Mouse (Mus musculus) adrenal gland, postnatal 25 days (tissue): ENCODE data around the gene Baz2b. TPM values are rescaled to one million over a fixed set of nuclear protein-coding genes. Genes with fewer than 3 reads are reported as not detected.

ENCODE experiments used
- DNase-seq: peaks from one replicate; pipeline ENCODE4 v3.0.0; 2021; ENCODE audit warnings: mixed read lengths
- total RNA-seq: library from RNA; stranded (reverse); gene quantifications from 2 replicates; pipeline ENCODE4 v1.2.3, GENCODE M21; 2021

Gene Baz2b
- total RNA-seq, 1 experiment from 2014 or later, result 110 TPM

DNA sequence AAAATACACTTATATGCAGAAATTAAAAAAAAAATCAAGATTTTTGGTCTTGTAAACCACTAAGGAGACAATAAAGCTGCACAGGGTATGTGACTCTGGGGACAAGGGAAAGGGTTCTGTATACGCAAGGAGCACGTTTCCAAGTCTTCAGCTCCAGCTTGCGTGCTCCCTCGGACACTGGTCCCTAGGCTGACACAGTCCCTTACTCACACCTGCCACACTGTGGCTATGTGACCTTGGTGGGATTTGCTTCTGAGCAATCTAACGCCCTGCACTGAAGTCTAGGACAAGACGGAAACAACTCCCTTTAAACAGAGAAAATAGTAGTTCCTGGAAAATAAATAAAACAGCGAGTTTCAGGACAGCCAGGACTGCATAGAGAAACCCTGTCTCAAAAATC lies 253.7 kb downstream of the Baz2b start:
- DNase-seq, result no peak

DNA sequence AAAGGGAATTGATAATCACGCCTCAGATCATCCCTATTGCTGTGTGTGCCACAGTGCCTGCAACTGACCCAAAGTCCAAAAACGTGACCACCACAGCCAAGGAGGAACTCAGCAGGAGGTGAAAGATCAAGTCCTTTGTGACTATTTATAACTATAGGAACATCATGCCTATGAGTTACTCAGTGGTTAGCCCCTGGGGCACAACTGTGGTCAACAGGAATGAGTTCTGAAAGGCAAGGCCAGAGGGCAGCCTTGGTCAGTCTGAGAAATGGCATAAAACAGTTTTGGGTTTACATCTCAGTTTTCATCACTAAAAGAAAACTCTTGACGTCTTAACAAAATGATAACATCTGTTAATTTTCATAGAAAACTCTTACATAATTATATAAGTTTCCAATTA lies 254.8 kb downstream of the Baz2b start:
- DNase-seq, result no peak

- no peak for DNase-seq
These were observed 257.2 kb downstream of the Baz2b start for GRCm38 (mm10) chr2:59952286-59953014.

DNA sequence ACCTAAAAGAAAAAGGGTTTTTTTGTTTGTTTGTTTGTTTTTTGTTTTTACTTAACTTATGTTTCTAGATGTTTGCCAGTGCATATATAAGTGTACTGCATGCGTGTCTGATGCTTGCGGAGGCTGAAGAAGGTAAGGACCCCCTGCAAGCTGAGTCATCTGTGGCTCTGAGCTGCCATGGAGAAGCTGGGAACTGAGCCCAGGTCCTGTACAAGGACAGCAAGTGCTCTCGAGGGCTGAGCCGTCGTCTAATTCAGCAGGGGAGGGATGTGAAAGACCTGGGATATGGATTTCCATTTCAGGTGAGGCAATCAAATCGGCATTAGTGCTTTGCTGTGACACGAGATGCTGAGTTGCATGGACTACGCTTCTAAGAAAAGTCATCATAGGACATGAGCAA lies 257.9 kb downstream of the Baz2b start:
- DNase-seq, result no peak

GRCm38 (mm10) chr2:59951127-59951526 lies 258.5 kb downstream of the Baz2b start:
- no peak for DNase-seq

GRCm38 (mm10) chr2:59936296-59936695 lies 273.3 kb downstream of the Baz2b start:
- DNase-seq, result no peak

- DNase-seq, result no peak
These were observed 276.5 kb downstream of the Baz2b start for GRCm38 (mm10) chr2:59933129-59933528.

DNA sequence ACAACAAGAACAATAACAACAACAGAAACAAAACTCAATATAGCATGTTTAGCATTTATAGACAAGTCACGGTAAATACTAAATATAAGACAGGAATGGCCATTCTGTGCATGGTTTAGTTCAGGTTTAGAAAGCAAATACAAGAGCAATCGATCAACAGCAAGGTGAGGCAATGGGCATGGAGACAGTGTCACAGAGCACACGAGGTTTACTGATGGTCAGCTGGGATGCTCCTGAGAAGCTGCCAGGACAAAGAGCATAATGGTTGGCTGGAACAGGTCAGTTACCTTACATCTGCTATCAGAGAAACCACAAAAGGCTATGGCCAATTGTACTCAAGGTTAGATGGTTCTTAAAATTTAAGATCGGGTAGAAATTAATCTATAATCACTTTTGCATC lies 277.4 kb downstream of the Baz2b start:
- no peak for DNase-seq

GRCm38 (mm10) chr2:59913610-59914009 lies 296.0 kb downstream of the Baz2b start:
- DNase-seq, result no peak

DNA sequence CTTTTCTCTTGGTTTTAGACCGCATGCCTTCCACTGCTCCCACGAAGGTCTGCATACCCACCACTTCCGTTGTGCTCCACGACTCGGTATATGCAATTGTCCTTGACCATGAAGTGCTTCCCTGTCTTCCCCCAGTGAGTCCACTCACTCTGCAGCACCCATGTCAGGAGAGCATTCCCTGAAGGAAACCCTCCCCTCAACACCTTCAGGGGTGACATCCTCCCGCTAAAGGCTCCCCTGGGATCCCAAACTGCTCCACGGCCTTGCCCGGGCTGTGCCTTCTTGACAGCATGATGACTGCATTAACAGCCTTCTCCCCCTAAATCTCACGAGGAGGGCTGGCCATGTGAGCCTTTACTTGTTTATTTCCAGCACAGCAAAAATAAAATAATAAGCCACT lies 301.6 kb downstream of the Baz2b start:
- no peak for DNase-seq

DNA sequence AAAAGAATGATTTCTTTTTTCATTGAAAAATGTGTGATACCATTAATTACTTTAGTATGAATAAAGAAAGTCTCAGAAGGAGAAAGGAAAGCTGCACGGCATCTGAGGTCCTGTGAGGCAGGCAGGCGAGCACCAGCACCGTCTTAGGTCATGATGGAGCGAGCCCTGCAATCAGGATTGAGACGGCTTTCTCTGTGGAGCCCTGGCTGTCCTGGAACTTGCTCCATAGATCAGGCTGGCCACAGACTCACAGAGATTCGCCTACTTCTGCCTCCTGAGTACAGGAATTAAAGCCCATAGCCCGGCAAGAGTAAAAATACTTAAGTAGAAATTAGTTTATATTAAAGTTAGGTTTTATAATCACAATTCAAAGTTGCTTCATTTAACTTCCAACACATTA lies 305.6 kb downstream of the Baz2b start:
- no peak for DNase-seq

DNA sequence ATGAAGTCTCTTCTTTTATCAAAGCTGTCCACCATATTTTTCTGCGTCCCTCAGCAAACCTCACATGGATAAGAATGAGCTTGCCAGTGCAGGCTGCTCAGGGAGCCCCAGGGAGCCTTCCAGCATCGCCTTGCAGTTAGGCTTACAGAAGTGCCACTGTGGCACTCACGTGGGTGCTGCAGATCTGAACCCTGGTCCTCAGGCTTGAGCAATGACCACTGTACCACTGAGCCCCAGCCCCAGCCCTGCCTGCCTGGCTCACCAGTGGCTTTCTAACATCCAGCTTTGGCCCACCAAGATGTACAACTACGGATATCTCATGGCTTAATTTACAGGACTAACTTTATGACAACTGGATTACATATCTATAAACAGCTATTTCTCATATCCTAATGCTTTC lies 311.0 kb downstream of the Baz2b start:
- DNase-seq, result no peak

- no peak for DNase-seq
These were observed 311.5 kb downstream of the Baz2b start for GRCm38 (mm10) chr2:59898105-59898504.

- DNase-seq, result no peak
These were observed 312.8 kb downstream of the Baz2b start for GRCm38 (mm10) chr2:59896837-59897236.

GRCm38 (mm10) chr2:59896400-59896799 lies 313.2 kb downstream of the Baz2b start:
- DNase-seq, result peak; percentile 49

GRCm38 (mm10) chr2:59889699-59890098 lies 319.9 kb downstream of the Baz2b start:
- DNase-seq, result no peak

- no peak for DNase-seq
These were observed 326.8 kb downstream of the Baz2b start for GRCm38 (mm10) chr2:59882742-59883281.

DNA sequence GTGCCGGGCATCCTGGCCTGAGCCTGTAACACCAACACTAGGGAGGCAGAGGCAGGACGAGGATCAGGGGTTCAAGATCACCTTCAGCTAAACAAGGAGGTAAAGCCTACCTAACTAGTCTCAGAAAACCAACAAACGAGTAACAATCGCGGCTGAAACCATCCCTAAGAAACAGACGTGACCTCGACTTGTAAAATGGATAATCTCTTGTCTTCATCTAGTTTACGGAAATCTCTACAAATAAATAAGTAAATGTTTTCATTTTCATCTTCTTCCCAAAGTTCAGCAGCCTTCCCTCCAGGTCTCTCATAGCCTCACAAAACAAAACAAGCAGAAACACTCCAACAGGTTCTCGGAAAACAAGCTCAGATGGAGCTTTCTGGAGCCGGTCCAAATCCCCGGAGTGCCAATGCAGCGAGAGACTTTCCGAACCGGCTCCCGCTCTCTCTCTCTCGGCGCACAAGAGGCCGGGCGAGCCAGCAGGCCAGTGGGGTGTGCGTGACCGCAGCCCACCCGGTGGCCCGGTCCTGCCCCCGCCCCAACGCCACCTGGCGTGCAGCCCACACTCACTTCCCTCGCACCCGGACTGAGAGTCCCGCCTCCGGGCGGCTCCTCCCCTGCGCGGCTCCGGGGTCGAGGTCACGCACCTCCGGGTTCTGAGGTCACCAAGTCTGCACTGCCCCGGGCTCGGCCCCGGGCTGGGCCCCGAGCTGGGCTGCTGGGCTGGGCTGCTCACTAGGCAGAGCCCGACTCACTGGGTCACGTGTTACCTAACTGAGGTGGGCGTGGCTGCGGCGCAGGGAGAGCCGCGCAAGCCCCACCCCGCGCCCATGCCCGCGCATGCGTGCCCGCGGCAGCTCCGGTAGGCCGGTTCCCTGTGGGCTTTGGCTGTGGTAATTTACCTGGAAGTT lies 327.6 kb downstream of the Baz2b start, which contains the start of gene Wdsub1:
Gene Wdsub1, minus strand, starts transcription at position 761 of the 911 bp plus-strand sequence.
- DNase-seq, result peak; percentile 94

DNA sequence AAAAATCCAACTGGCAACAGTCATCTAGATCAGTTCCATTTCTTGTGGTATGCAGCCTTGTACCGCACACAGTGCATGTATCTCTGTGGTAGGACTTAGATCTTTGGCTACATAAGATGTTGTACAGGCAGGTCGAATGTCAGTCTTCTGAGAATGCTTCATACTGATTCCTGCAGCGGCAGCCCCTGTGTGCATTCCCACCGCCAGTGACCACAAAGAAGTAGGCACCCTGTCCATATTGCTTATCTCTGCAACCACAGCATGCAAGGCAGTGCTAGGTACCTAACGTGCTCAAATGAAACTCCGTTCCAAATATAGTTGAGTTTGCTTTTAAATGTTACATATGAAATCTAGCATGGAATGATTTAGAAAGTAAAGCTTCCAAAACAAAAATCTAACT lies 328.2 kb downstream of the Baz2b start:
- DNase-seq, result no peak

DNA sequence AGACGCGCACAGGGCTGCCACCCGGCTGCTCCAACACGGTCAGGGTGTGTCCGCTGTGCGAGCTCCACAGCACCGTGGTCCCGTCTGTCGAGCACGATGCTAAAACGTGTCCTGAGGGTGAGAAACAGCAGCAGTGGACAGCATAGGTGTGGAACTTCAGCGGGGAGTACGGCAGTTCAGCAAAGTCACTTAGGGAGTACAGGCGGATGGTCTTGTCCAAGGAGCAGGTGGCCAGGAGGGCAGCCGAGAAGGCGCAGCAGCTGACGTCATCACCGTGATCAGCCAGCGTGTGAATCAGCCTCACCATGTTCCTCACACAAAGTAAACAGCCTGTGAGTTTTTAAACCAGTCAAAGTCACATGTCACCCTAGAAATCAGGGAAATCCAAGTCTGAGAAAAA lies 331.4 kb downstream of the Baz2b start:
- no peak for DNase-seq

DNA sequence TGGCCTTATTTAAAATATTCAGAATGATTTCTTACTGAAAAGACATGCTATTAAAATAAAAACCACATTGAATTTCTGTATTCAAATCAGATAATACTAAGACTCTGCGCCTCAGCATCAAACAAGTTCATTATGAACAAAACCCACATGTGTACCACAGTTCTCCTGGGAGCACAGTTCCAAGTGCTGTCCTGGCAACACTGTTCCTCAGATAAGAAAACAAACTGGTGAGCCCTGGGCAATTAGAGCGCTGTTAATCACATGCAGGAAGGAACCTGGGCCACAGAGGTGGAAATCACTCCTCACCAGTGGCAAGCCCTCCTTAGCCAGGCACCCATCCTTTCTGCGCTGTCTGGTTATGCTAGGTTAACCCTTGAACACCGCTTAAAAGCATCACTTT lies 332.3 kb downstream of the Baz2b start:
- no peak for DNase-seq

DNA sequence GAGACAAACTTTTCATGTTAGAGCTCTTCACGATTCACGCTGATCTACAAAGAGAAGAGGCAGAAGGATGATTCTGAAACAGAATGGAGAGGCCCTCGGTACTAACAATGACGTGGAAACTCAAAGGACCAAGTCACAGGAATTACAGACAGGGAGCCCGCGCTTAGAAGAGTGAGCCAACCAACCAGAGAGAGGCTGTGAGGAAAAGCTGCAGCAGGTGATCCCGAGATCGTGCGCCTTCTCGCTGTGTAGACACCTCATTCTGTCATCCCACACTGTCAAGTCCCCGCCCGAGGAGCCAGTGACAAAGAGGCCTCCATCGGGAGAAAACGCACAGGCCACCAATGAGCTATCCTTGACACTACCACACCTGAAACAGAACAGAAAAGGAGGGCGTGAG lies 333.2 kb downstream of the Baz2b start:
- no peak for DNase-seq

DNA sequence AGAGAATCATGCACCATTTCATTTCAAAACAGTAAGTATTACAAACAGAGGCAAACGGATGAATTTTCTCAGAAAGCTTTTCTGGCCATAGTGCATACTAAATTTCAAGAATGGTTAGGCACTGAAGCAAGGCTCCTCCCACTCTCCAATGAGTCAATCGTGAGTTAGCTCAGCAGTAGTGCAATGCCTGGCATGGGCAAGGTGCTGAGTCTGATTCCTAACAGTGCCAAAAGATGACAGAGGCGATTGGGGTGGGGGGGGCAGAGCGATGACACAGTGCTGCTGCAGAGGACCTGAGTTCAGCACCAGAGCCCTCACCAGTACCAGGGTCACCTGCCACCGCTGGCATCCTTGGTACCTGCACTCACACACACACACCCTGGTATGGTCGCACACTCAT lies 339.1 kb downstream of the Baz2b start:
- DNase-seq, result peak; percentile 19
